Mouse (Mus musculus) brain, embryonic 14.5 days (tissue): ENCODE results near the gene Abi3bp.

Source experiments
- CTCF ChIP-seq: fragments of 200-500 bp; IDR thresholded peaks from 2 replicates; pipeline ENCODE4 v1.5.1; 2012; ENCODE audit warnings: inconsistent platforms, mild to moderate bottlenecking, moderate library complexity, borderline replicate concordance; ENCODE audit not compliant: insufficient read depth, insufficient read length; ENCODE audit errors: extremely low read depth
- POLR2A ChIP-seq: fragments of 200-500 bp; IDR thresholded peaks from 2 replicates; pipeline ENCODE4 v1.6.1; 2012; ENCODE audit warnings: mild to moderate bottlenecking, inconsistent platforms, borderline replicate concordance; ENCODE audit not compliant: poor library complexity, insufficient read depth, insufficient read length, severe bottlenecking; ENCODE audit errors: extremely low read depth

GRCm38 (mm10) chr16:56715608-56716007 lies 237.9 kb downstream of the Abi3bp start:
- TF ChIP-seq CTCF (no peak), POLR2A (no peak)
